Mouse (Mus musculus) heart, adult 2 months (tissue): Measurements from ENCODE around the gene Fgf22.

ENCODE experiments used
- CTCF ChIP-seq: fragments of 200-600 bp; IDR thresholded peaks from 2 replicates; pipeline ENCODE4 v1.8.1; 2022; ENCODE audit warnings: antibody characterized with exemption, mild to moderate bottlenecking, moderate library complexity
- EP300 ChIP-seq: fragments of 200-500 bp; IDR thresholded peaks from 2 replicates; pipeline ENCODE4 v1.6.1; 2011; ENCODE audit warnings: low read depth, low read length, control low read depth; ENCODE audit not compliant: insufficient read depth
- POLR2A ChIP-seq: fragments of 200-500 bp; IDR thresholded peaks from 2 replicates; pipeline ENCODE4 v1.6.1; 2011; ENCODE audit warnings: mild to moderate bottlenecking, low read depth, low read length, control low read depth; ENCODE audit not compliant: insufficient read depth

DNA sequence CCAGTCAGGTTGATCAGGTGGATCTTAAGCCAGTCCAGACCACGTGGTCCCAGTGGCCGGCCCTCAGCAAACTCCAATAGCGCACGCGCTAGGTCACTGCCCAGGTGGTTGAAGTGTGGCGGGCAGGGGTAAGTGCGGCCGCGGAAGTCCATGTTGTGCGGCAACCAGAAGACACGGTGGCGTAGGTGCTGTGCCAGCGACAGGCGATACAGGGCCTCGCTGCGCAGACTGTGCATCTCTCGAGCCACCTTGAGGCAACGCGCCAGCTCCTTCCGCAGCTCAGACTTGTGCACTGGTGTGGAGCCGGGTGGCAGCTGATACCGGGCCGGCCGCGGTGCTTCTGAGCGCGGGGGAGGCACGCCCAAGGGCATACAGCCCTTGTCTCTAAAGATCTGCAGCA is 15.6 kb upstream of the Fgf22 start:
- TF ChIP-seq EP300, result no peak
- no peak for TF ChIP-seq CTCF
- TF ChIP-seq POLR2A, result no peak
